In genomic region chr2:181241602-181242313, GRCm38 (mm10) we compare ENCODE assay signal across 8 mouse cellular contexts. TPM values are rescaled to one million over a fixed set of nuclear protein-coding genes. Genes with fewer than 3 reads are reported as not detected.
DNase-seq lines count a peak whose midpoint lies in the region; ATAC-seq and TF ChIP-seq lines count a peak whose summit lies in the region.

Gene Helz2 (minus strand): TSS chr2:181242027.

- H3K9me3 ChIP-seq in limb, embryonic 13.5 days: no peaks in the 10 kb centered on the region
- H3K9me3 ChIP-seq in midbrain, embryonic 15.5 days: no peaks in the 10 kb centered on the region

- peak within 1 kb of the TSS; percentile 72 for H3K4me2 ChIP-seq in limb, embryonic 13.5 days (replicated peaks)
- peak within 1 kb of the TSS; percentile 36 for H3K4me2 ChIP-seq in midbrain, embryonic 15.5 days

- peak; percentile 19 to 27 for DNase-seq in urinary bladder, adult 18-20 months (ENCODE audit: low spot score in 2 of 2)
- no peak for DNase-seq in urinary bladder, postnatal 4 days (ENCODE audit: low spot score in 2 of 2)
- peak; percentile 71 for DNase-seq in thymus, postnatal 25 days
- no peak for DNase-seq in layer of hippocampus, adult 9-10 months (ENCODE audit: low spot score)

- peak; percentile 87 for TF ChIP-seq POLR2A in embryonic fibroblast, embryonic 13.5 days (IDR thresholded peaks at IDR 0.05; ENCODE audit: low read depth, low read length)

- H3K9ac ChIP-seq in limb, embryonic 13.5 days: peak within 1 kb of the TSS; percentile 72
- no peak within 1 kb of the TSS for H3K9ac ChIP-seq in midbrain, embryonic 15.5 days

- no peak within 1 kb of the TSS for H3K27ac ChIP-seq in embryonic fibroblast, embryonic 13.5 days (ENCODE audit: insufficient read depth, low read length)
- H3K27ac ChIP-seq in limb, embryonic 13.5 days: no peak within 1 kb of the TSS
- no peak within 1 kb of the TSS for H3K27ac ChIP-seq in midbrain, embryonic 15.5 days

- H3K4me3 ChIP-seq in embryonic fibroblast, embryonic 13.5 days (ENCODE audit: insufficient read depth, low read length): peak within 1 kb of the TSS; percentile 70
- H3K4me3 ChIP-seq in limb, embryonic 13.5 days: peak within 1 kb of the TSS; percentile 51
- H3K4me3 ChIP-seq in midbrain, embryonic 15.5 days: no peak within 1 kb of the TSS

- H3K36me3 ChIP-seq in limb, embryonic 13.5 days: peaks cover 11% of the 10 kb centered on the region; the same call in 1 of the 2 replicates
- H3K36me3 ChIP-seq in midbrain, embryonic 15.5 days (replicated peaks): no peaks in the 10 kb centered on the region

- no peaks in the 10 kb centered on the region for H3K4me1 ChIP-seq in embryonic fibroblast, embryonic 13.5 days (ENCODE audit: control insufficient read depth, insufficient read depth, low read length)
- peaks cover 14% of the 10 kb centered on the region for H3K4me1 ChIP-seq in limb, embryonic 13.5 days
- no peaks in the 10 kb centered on the region for H3K4me1 ChIP-seq in midbrain, embryonic 15.5 days

- H3K27me3 ChIP-seq in limb, embryonic 13.5 days: no peaks in the 10 kb centered on the region
- no peaks in the 10 kb centered on the region for H3K27me3 ChIP-seq in midbrain, embryonic 15.5 days (replicated peaks)

- TF ChIP-seq CTCF in embryonic fibroblast, embryonic 13.5 days (IDR thresholded peaks at IDR 0.05; ENCODE audit: borderline replicate concordance, insufficient read depth, low read length): no peak

- 5% methylated on average over 16 of the region's 16 CpGs for WGBS in limb, embryonic 13.5 days
- 15% methylated on average over 16 of the region's 16 CpGs for WGBS in midbrain, embryonic 15.5 days

- peak; percentile 59 to 72 for ATAC-seq in hematopoietic stem cell, adult 5-6 weeks (replicated peaks in 1 of 2; ENCODE audit: insufficient read depth in 1 of 2, low FRiP score in 2 of 2, low TSS enrichment in 1 of 2, low read depth in 1 of 2, poor library complexity in 2 of 2, severe bottlenecking in 2 of 2)
- ATAC-seq in limb, embryonic 13.5 days (ENCODE audit: low FRiP score, low read depth): peak; percentile 35; the same call in 1 of the 2 replicates
- no peak for ATAC-seq in midbrain, embryonic 15.5 days (replicated peaks)

RNA-seq across cellular contexts. Expression of gene Helz2, which starts in this region (rescaled TPM):
- polyA plus RNA-seq in embryonic fibroblast, embryonic 13.5 days (2011; ENCODE audit: insufficient read length, low read depth, missing spikeins): 10.5 and 12.3 TPM in 2 replicates
- 12.4 and 16.3 TPM in 2 replicates for total RNA-seq in hematopoietic stem cell, adult 5-6 weeks (2017)
- 1.6 and 1.8 TPM in 2 replicates for polyA plus RNA-seq in limb, embryonic 13.5 days (2015; fragmentation: Nextera tagmentation; extraction: Ambion mirVana)
- 0.40 and 0.66 TPM in 2 replicates for polyA plus RNA-seq in midbrain, embryonic 15.5 days (2015; fragmentation: Nextera tagmentation; extraction: Ambion mirVana)

Comparison
In these comparisons a context has a peak if more than half of its experiments do, and no peak if none do; other contexts are left out.
1. DNase-seq: peak in urinary bladder, adult 18-20 months (2 of 2) and thymus, postnatal 25 days (single experiment); none in urinary bladder, postnatal 4 days (0 of 2) and layer of hippocampus, adult 9-10 months (single experiment).